18 mouse cellular contexts compared by ENCODE assay signal in genomic region chr9:99131951-99132470, GRCm38 (mm10). TPM values are rescaled to one million over a fixed set of nuclear protein-coding genes. Genes with fewer than 3 reads are reported as not detected.
DNase-seq lines count a peak whose midpoint lies in the region; ATAC-seq and TF ChIP-seq lines count a peak whose summit lies in the region.
"Had no signal": no experiment of that assay in that cellular context is flagged by ENCODE, and none has a peak within 500 bp of the region (broad histone marks: within the 10 kb centered on the region; RNA-seq: fewer than 3 reads in every experiment).

No protein-coding gene starts in this region.

- H3K9ac ChIP-seq in lung, postnatal 0 days (replicated peaks; ENCODE audit: low read depth), result no peak overlapping the region
- H3K9ac ChIP-seq in midbrain, embryonic 16.5 days (ENCODE audit: low read depth, low read length), result no peak overlapping the region
- H3K9ac ChIP-seq: embryonic facial prominence, embryonic 12.5 days; liver, embryonic 13.5 days had no signal

- no peak for TF ChIP-seq CTCF in lung, postnatal 0 days (IDR thresholded peaks at IDR 0.05)

- TF ChIP-seq EP300 in lung, postnatal 0 days (IDR thresholded peaks at IDR 0.05), result peak; percentile 97

- no peak overlapping the region for H3K4me2 ChIP-seq in lung, postnatal 0 days (replicated peaks; ENCODE audit: low read depth, low read length)
- no peak overlapping the region for H3K4me2 ChIP-seq in midbrain, embryonic 16.5 days (ENCODE audit: low read length)
- H3K4me2 ChIP-seq: embryonic facial prominence, embryonic 12.5 days; heart, embryonic 11.5 days; liver, embryonic 13.5 days; midbrain, embryonic 11.5 days had no signal

- 35% methylated on average over 3 of the region's 3 CpGs for WGBS in lung, postnatal 0 days
- 17% methylated on average over 3 of the region's 3 CpGs for WGBS in midbrain, embryonic 16.5 days
- 44% methylated on average over 3 of the region's 3 CpGs for WGBS in hindbrain, embryonic 10.5 days

- peak; percentile 62 for DNase-seq in kidney, adult 11 months
- no peak for DNase-seq in kidney, postnatal 10 days
- DNase-seq in lung, postnatal 0 days (ENCODE audit: low spot score), result peak; percentile 76
- no peak for DNase-seq in hindbrain, embryonic 10.5 days (ENCODE audit: low spot score)
- DNase-seq: cerebellum, postnatal 14 days; gastrocnemius, postnatal 25 days; liver, embryonic 13.5 days; right cerebral cortex, adult 18-20 months; thymus, postnatal 25 days had no signal

- peak overlapping the region; percentile 1 for H3K4me3 ChIP-seq in megakaryocyte, embryonic 14.5 days (replicated peaks)
- H3K4me3 ChIP-seq in lung, postnatal 0 days (ENCODE audit: low read depth, low read length), result no peak overlapping the region
- H3K4me3 ChIP-seq in midbrain, embryonic 16.5 days (ENCODE audit: low read depth, low read length), result no peak overlapping the region
- H3K4me3 ChIP-seq in hindbrain, embryonic 10.5 days, result no peak overlapping the region
- H3K4me3 ChIP-seq: embryonic facial prominence, embryonic 12.5 days; forebrain, embryonic 10.5 days; limb, embryonic 10.5 days; liver, embryonic 13.5 days had no signal

- H3K9me3 ChIP-seq in megakaryocyte, embryonic 14.5 days, result no peaks in the 10 kb centered on the region
- no peaks in the 10 kb centered on the region for H3K9me3 ChIP-seq in lung, postnatal 0 days (ENCODE audit: low read length)
- H3K9me3 ChIP-seq in midbrain, embryonic 16.5 days (replicated peaks; ENCODE audit: control insufficient read depth, low read length, poor library complexity, severe bottlenecking), result no peaks in the 10 kb centered on the region
- no peaks in the 10 kb centered on the region for H3K9me3 ChIP-seq in hindbrain, embryonic 10.5 days
- H3K9me3 ChIP-seq: embryonic facial prominence, embryonic 12.5 days; forebrain, embryonic 10.5 days; limb, embryonic 10.5 days; liver, embryonic 13.5 days had no signal

- H3K4me1 ChIP-seq in megakaryocyte, embryonic 14.5 days, result peaks cover 97% of the 10 kb centered on the region
- peaks cover 3% of the 10 kb centered on the region; the same call in 1 of the 2 replicates for H3K4me1 ChIP-seq in lung, postnatal 0 days (ENCODE audit: insufficient read depth, low read depth, low read length)
- H3K4me1 ChIP-seq in midbrain, embryonic 16.5 days (ENCODE audit: control insufficient read depth, insufficient read depth, low read length), result no peaks in the 10 kb centered on the region; the same call in 1 of the 2 replicates
- H3K4me1 ChIP-seq in hindbrain, embryonic 10.5 days (replicated peaks), result peaks cover 5% of the 10 kb centered on the region; the same call in 1 of the 2 replicates
- H3K4me1 ChIP-seq: limb, embryonic 10.5 days had no signal

- H3K36me3 ChIP-seq in megakaryocyte, embryonic 14.5 days (replicated peaks; ENCODE audit: low read length), result peaks cover 85% of the 10 kb centered on the region
- no peaks in the 10 kb centered on the region for H3K36me3 ChIP-seq in lung, postnatal 0 days (ENCODE audit: insufficient read depth, low read length)
- H3K36me3 ChIP-seq in midbrain, embryonic 16.5 days (ENCODE audit: control insufficient read depth, insufficient read depth, low read length), result no peaks in the 10 kb centered on the region
- H3K36me3 ChIP-seq in hindbrain, embryonic 10.5 days, result no peaks in the 10 kb centered on the region
- H3K36me3 ChIP-seq: embryonic facial prominence, embryonic 12.5 days; limb, embryonic 10.5 days had no signal

- no peak for ATAC-seq in megakaryocyte, adult 5-6 weeks (ENCODE audit: poor library complexity, severe bottlenecking)
- ATAC-seq in lung, postnatal 0 days, result peak; percentile 89
- no peak for ATAC-seq in midbrain, embryonic 16.5 days
- ATAC-seq: hindbrain, embryonic 16.5 days had no signal

- no peaks in the 10 kb centered on the region for H3K27me3 ChIP-seq in megakaryocyte, embryonic 14.5 days (replicated peaks)
- H3K27me3 ChIP-seq in lung, postnatal 0 days (replicated peaks; ENCODE audit: insufficient read depth, low read length), result no peaks in the 10 kb centered on the region
- no peaks in the 10 kb centered on the region for H3K27me3 ChIP-seq in midbrain, embryonic 16.5 days (ENCODE audit: control insufficient read depth, insufficient read depth, low read depth, low read length)
- H3K27me3 ChIP-seq in hindbrain, embryonic 10.5 days (ENCODE audit: insufficient read depth, poor library complexity, severe bottlenecking), result no peaks in the 10 kb centered on the region
- H3K27me3 ChIP-seq: embryonic facial prominence, embryonic 12.5 days; liver, embryonic 13.5 days had no signal

- H3K27ac ChIP-seq in lung, postnatal 0 days (ENCODE audit: low read length), result peak overlapping the region; percentile 54; the same call in 1 of the 2 replicates
- H3K27ac ChIP-seq in midbrain, embryonic 16.5 days (ENCODE audit: low read length), result no peak overlapping the region
- H3K27ac ChIP-seq in hindbrain, embryonic 10.5 days, result no peak overlapping the region
- H3K27ac ChIP-seq: embryonic facial prominence, embryonic 12.5 days; forebrain, embryonic 10.5 days; limb, embryonic 10.5 days; liver, embryonic 13.5 days had no signal

RNA-seq across cellular contexts. Expression of gene Pik3cb, which starts 8.4 kb away (rescaled TPM):
- polyA plus RNA-seq in megakaryocyte, embryonic 14.5 days (2012; ENCODE audit: insufficient read depth, low replicate concordance), result 0.82 and 1.8 TPM in 2 replicates
- 18.9 and 19.9 TPM in 2 replicates for total RNA-seq in megakaryocyte, adult 5-6 weeks (2015)
- 8.2 and 10.0 TPM in 2 replicates for total RNA-seq in megakaryocyte, adult 5-6 weeks (2017)
- 4.1 and 4.5 TPM in 2 replicates for polyA plus RNA-seq in lung, postnatal 0 days (2015; fragmentation: Nextera tagmentation; extraction: Ambion mirVana)
- polyA plus RNA-seq in midbrain, embryonic 16.5 days (2015; fragmentation: Nextera tagmentation; extraction: Ambion mirVana), result 2.3 and 3.4 TPM in 2 replicates
- polyA plus RNA-seq in hindbrain, embryonic 10.5 days (2016; fragmentation: Nextera tagmentation; extraction: Ambion mirVana), result 1.6 and 2.8 TPM in 2 replicates

Comparison
In these comparisons a context has a peak if more than half of its experiments do, and no peak if none do; other contexts are left out.
1. DNase-seq: peak in kidney, adult 11 months (single experiment) and lung, postnatal 0 days (single experiment); none in kidney, postnatal 10 days (single experiment) and hindbrain, embryonic 10.5 days (single experiment).